Mouse (Mus musculus) testis, postnatal 14 days (tissue): ENCODE results near the gene Gm49318.

ENCODE experiments used
- DNase-seq: peaks from one replicate; pipeline ENCODE4 v3.0.0; 2021; ENCODE audit warnings: low spot score

Gm49318 gene

GRCm38 (mm10) chr9:22069881-22070553 lies 1.0 kb downstream of the Gm49318 start:
- DNase-seq, result no peak

GRCm38 (mm10) chr9:22067195-22067594 lies 3.9 kb downstream of the Gm49318 start:
- DNase-seq, result no peak

GRCm38 (mm10) chr9:22066433-22066832 lies 4.6 kb downstream of the Gm49318 start:
- no peak for DNase-seq

- DNase-seq, result no peak
Measured at GRCm38 (mm10) chr9:22065642-22066041, 5.4 kb downstream of the Gm49318 start.

DNA sequence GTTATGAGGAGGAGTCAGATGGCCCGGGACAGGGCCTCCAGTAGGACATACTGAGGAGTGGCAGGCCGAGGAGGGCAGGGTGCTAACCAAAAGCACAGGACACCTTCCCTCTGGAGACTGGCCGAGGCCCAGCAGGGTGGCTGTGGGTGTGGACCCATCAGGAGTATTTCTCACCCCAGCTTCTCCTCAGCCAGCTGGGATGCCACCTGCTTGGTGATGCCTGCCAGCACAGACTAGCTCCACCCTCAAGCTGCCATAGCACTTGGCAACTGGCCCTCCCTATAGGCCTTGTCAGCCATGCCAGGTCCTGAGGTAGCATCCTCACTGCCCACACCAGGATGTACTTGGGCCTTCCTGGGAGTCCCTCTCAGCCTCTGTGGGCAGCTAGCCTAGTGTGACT lies 6.7 kb downstream of the Gm49318 start:
- no peak for DNase-seq

GRCm38 (mm10) chr9:22061339-22061738 lies 9.7 kb downstream of the Gm49318 start:
- no peak for DNase-seq

DNA sequence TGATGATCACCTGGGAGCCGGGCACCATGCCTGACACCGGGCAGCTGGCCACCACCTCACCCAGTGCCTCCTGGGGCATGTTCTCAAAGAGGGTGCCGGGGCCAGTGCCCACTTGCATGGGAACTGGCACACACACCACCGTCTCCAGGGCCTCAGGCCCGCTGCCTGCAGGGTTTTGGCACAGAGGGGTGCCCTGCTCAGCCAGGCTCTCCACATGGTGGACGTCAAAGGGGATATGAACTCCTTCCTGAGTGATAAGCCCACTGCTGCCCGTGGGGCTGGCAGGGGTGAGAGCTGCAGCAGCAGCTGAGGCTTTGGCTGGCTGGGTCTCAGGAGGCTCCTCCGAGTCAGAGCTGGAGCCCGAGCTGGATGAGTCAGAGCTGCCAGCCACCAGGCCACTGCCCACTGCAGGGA lies 13.0 kb downstream of the Gm49318 start:
- DNase-seq, result no peak

DNA sequence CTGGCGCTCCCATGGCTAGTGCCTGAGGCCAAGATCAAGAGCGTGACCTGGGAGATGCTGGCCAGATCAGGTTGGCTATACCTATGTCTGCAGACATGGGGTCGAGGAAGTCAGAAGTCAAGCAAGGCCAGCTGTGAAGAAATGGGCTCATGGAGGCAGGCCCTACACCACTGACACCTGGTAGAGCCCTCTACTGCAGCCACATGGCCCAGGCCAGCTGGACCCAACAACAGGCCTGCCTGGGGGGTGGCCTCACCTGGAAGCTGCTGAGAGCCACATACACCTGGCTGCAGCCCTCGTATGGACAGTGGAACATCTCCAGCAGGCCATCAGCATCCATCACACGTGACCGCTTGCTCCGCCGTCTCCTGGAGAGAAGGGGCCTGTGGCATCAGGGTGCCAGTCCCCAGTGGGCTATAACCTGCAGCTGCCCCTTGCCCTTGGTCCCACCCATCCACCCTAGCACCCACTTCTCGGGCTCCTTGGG lies 14.0 kb downstream of the Gm49318 start:
- no peak for DNase-seq

- DNase-seq, result no peak
Measured at GRCm38 (mm10) chr9:22056303-22056910, 14.7 kb downstream of the Gm49318 start.

GRCm38 (mm10) chr9:22055713-22056112 lies 15.3 kb downstream of the Gm49318 start:
- DNase-seq, result no peak

DNA sequence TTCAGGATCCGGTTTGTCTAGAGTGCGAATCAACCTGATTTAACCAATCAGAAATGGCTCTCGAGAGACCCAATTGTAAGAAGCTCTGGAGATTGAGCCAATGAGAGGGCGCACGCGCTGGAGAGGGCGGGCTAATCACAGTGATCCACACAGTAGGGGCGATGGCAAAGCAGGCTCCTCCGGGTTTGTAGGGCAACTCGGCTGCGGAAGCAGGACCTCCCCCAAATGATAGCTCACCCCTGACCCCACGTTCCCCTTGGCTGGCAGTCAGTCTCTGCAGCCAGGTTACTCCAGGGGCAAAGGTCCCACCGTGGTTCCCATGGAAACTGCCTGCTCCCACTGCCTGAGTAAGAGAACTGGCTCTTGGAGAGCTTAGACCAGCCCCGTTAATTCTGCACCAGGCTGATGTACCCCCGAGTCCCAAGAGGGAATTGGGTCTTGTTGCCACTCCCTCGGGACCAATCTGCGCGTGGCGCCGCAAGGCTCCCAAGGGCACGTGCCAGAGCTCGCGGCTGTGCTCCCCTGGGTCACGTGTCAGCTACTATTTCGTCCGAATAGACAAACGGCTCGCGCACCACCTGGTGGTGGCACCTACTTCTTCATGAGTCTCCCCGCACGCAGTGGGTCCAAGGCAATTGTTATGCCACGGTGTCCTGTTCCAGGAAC lies 16.5 kb downstream of the Gm49318 start:
- peak; percentile 69 for DNase-seq

GRCm38 (mm10) chr9:22053657-22054056 lies 17.4 kb downstream of the Gm49318 start:
- DNase-seq, result no peak

DNA sequence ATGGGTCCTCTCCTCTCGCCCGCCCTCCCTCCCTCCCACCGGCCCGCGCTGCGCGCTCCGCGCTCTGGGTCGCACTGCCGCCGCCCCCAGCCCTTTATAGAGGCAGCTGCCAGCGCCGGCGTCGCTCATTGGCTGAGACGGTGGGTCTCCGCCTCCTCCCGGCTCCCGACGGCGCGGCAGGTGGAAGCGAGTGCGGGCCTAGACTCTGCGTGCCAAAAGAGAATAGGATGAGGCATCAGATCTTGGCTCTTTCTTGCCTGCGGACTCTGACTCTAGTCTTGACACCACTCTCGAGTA lies 19.2 kb downstream of the Gm49318 start, which contains the start of gene Elavl3:
Gene Elavl3, minus strand, starts transcription at position 66 of the 297 bp plus-strand sequence.
- DNase-seq, result peak; percentile 67

GRCm38 (mm10) chr9:22051161-22051957 lies 19.7 kb downstream of the Gm49318 start:
- no peak for DNase-seq

DNA sequence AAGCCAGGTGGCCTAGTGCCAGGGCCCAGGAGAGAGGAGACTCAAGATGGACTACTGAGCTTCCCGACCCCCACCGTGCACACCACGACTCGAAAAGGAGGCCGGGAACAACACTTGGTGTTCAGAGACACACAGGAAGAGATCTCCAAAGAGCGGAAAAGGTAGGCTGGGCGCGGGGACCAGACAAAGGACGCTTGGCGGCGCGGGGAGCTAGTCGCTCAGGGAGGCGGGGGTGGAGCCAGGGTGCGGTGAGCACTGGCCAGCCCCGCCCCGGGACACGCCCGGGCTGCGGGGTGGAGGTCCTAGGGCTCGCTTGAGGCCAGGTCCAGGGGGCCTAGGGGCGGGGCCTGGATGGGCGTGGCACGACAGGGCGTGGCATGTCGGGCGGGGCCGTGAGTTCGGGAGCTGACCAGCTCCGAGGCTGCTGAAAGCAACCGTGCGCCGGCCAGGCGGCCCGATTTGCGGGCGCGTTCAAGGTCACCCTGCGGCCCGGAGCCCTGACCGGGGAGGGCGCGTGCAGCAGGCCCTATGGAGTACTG lies 20.6 kb downstream of the Gm49318 start:
- peak; percentile 78 for DNase-seq

DNA sequence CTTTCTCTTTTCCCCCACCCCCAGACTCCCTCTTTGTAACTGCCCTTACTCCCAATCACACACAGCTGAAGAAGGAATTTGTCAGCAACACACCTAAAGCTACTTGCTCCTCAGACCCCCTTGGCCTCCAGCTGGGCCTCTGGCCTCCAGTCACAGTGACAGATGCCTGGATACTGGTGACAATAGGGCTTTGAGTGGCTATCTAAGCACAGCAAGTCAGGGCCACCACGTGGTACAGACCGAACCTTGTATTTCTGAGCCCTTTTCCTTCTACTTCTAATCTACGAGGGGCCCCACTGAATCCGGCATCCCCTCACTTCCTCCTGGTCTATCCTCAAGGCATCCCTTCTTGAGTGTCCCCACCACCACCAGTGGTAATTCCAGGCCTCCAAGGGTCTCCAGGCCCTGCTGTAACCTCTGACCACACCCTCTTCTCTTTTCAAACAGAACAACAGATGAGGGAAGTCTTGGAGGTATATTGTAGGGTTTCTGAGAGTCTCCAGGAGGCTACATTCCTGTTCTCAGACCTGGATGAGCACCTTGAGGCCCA lies 21.3 kb downstream of the Gm49318 start:
- no peak for DNase-seq

GRCm38 (mm10) chr9:22049315-22049714 lies 21.7 kb downstream of the Gm49318 start:
- DNase-seq, result no peak

DNA sequence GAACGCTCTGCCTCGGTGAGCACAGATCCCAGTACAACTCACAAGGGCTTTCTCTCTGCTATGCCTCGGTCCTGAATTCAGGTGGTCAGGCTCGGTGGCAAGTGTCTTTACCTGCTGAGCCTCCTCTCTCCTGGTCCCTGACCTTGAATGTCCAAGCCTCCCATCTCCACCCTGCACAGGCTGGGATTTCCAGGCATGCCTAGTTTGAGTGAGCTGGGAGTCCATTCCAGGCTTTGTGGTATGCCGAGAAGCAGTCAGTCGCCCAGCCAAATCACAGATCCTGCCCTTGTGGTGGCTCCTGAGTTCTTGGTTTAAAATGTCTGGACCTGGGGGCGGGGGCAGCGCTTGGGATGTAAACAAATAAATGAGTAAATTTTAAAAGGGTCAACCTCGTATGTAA lies 23.7 kb downstream of the Gm49318 start:
- DNase-seq, result no peak

DNA sequence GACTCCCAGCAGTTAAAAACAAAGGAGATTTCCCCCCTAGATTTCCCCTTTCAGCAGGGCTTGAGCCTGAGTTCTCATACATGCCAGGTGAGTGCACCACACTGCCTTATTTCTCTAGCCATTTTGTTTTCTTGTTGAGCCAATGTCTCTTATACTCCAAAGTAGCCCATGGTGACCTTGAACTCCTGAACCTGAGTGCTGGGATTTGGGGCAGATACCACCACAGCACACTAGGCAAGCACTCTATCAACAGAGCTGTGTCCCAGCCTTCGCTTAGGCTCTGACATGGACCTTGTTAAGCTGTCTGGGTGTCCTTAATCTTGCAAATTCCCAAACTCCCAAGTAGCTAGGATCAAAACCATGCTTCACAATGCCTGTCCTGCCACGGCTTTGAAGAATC lies 29.2 kb downstream of the Gm49318 start:
- no peak for DNase-seq

DNA sequence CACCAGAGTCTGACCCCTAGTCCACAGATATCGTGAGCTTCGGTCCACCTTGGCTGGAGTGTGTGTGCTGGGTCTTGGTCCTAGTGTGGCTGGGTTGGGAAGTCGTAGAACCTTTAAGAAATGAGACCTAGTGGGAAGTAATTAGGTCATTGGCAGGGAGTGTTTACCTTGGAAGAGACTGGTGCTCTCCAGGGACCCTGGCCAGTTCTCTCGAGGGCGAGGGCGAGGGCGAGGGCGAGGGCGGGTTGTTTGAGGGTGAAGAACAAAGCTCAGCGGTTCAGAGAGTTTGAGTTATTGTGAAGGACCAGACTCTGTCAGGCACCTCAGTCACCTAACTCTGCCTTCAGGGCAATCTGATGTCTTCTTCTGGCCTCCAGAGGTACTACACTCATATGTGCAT lies 33.2 kb downstream of the Gm49318 start:
- DNase-seq, result no peak

DNA sequence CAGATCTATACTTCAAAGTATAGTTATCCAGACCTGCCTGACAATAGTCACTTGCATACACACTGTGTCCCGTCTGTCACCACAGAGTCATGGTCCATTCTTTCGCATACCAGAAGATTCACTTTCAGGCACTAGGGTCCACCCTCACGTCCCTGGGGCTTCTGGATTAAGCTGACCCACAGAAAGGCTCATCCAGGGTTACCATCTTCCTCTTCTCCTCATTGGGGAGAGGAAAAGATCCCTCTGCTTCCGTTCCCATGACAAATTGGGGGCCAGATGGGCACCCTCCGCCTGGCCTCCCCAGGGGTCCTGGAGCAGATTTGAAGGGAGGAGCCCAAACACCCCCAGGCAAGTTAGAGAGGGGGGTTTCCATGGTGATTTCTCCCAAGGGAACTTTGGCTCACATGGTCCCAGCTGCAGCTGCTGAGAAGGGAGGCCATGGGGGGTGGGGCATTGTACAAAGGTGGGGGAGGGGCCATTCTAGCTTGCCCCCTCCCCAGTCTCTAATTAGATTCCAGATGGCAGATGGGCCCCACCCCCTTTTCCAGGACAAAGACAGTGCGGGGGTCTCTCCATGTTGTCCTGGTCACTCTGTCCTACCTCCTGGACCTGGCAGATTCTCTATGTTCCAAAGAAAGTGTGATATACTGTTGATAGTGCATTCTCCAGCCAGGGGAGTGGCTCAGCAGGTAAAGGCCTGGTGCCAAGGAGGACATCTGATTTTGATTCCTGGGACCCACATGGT lies 35.6 kb downstream of the Gm49318 start:
- no peak for DNase-seq
